Mouse (Mus musculus) layer of hippocampus, adult 18-20 months (tissue): ENCODE results near the gene Unc45b. TPM values are rescaled to one million over a fixed set of nuclear protein-coding genes. Genes with fewer than 3 reads are reported as not detected.
A peak's percentile ranks its signal among the peaks of the same experiment; 100 is the strongest.
"Not testable (repeated sequence)": the region's sequence is repeated elsewhere in the genome, so short reads cannot be mapped to it uniquely, and the experiment has no call there.

Experiments
- DNase-seq, 2 experiments: peaks; one replicate each; pipeline ENCODE4 v3.0.0; 2022; ENCODE audit warnings: low spot score in 2 of 2
- total RNA-seq, 2 experiments: library from RNA; stranded (reverse); gene quantifications; 2 replicates each; pipeline ENCODE4 v1.2.3; 2021

The Unc45b gene
- total RNA-seq, 2 experiments from 2014 or later: 0.79 to 1.1 TPM

- no peak for DNase-seq
Observed at GRCm38 (mm10) chr11:82891936-82892335, 18.4 kb upstream of the Unc45b start, which contains the start of gene Fndc8. Gene Fndc8 (plus strand): TSS chr11:82892124.

- DNase-seq: no peak
Observed at GRCm38 (mm10) chr11:82897478-82897877, 12.9 kb upstream of the Unc45b start.

GRCm38 (mm10) chr11:82899720-82900119 is 10.6 kb upstream of the Unc45b start:
- no peak for DNase-seq

GRCm38 (mm10) chr11:82901606-82902310 is 8.6 kb upstream of the Unc45b start:
- no peak for DNase-seq

GRCm38 (mm10) chr11:82904952-82905351 is 5.4 kb upstream of the Unc45b start:
- no peak for DNase-seq

- DNase-seq: no peak
Observed at GRCm38 (mm10) chr11:82905816-82906215, 4.5 kb upstream of the Unc45b start.

- peak; percentile 87 to 94 for DNase-seq
Observed at GRCm38 (mm10) chr11:82907651-82908607, 2.4 kb upstream of the Unc45b start, which contains the start of gene Nle1. Gene Nle1 (minus strand): TSS chr11:82908411.

- DNase-seq: no peak
Observed at GRCm38 (mm10) chr11:82908608-82908989, 1.8 kb upstream of the Unc45b start.

- no peak for DNase-seq
Observed at GRCm38 (mm10) chr11:82910679-82911389, 484 bp downstream of the Unc45b start.

- DNase-seq: peak; percentile 27 to 78
Observed at GRCm38 (mm10) chr11:82914711-82915352, 4.5 kb downstream of the Unc45b start.

GRCm38 (mm10) chr11:82920768-82921167 is 10.4 kb downstream of the Unc45b start:
- DNase-seq: no peak

- no peak for DNase-seq
Observed at GRCm38 (mm10) chr11:82921691-82922090, 11.3 kb downstream of the Unc45b start.

- not testable (repeated sequence) for DNase-seq
Observed at GRCm38 (mm10) chr11:82923910-82924309, 13.6 kb downstream of the Unc45b start.

GRCm38 (mm10) chr11:82928897-82929632 is 18.7 kb downstream of the Unc45b start:
- no peak for DNase-seq

GRCm38 (mm10) chr11:82929633-82929950 is 19.2 kb downstream of the Unc45b start:
- no peak for DNase-seq

GRCm38 (mm10) chr11:82930391-82930955 is 20.1 kb downstream of the Unc45b start:
- DNase-seq: not testable (repeated sequence)

GRCm38 (mm10) chr11:82931161-82931560 is 20.8 kb downstream of the Unc45b start:
- not testable (repeated sequence) for DNase-seq

- DNase-seq: not testable (repeated sequence)
Observed at GRCm38 (mm10) chr11:82931671-82932450, 21.5 kb downstream of the Unc45b start.

- no peak for DNase-seq
Observed at GRCm38 (mm10) chr11:82933186-82933585, 22.8 kb downstream of the Unc45b start.
